Mouse (Mus musculus) brain, embryonic 14.5 days (tissue): ENCODE data around the gene Hps6. TPM values are rescaled to one million over a fixed set of nuclear protein-coding genes. Genes with fewer than 3 reads are reported as not detected.

Experiments used
- DNase-seq: peaks from one replicate; pipeline ENCODE4 v3.0.0-alpha.2; 2011; ENCODE audit warnings: low read depth
- CTCF ChIP-seq: fragments of 200-500 bp; IDR thresholded peaks from 2 replicates; pipeline ENCODE4 v1.5.1; 2012; ENCODE audit warnings: inconsistent platforms, mild to moderate bottlenecking, moderate library complexity, borderline replicate concordance; ENCODE audit not compliant: insufficient read depth, insufficient read length; ENCODE audit errors: extremely low read depth
- POLR2A ChIP-seq: fragments of 200-500 bp; IDR thresholded peaks from 2 replicates; pipeline ENCODE4 v1.6.1; 2012; ENCODE audit warnings: mild to moderate bottlenecking, inconsistent platforms, borderline replicate concordance; ENCODE audit not compliant: poor library complexity, insufficient read depth, insufficient read length, severe bottlenecking; ENCODE audit errors: extremely low read depth
- polyA plus RNA-seq: library from polyadenylated mRNA; depleted of rRNA; stranded (reverse); fragments of >200 nt; gene quantifications from 2 replicates; pipeline ENCODE4 v1.2.3, GENCODE M21; 2012; rRNA removed

Hps6 gene
- polyA plus RNA-seq, 1 experiment = 2.1 TPM

DNA sequence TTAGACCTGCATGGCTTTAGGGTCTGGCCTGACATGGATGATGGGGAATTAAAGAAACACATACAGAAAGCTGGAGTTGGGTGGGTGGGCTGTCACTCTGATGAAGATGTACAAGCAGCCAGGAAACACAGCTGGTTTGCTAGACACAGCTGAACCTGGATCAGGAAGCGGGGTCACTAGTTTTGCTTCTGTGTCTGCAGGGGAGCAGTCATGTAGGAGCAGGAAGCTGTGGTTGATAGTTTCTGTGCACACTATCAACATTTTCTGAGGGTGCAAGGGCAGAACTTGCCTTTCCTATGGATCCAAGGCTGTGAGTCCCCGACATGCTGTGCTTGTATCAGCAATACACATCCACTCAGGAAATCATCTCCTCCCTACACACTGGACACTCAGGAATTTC is 47.2 kb downstream of the Hps6 start:
- TF ChIP-seq CTCF = no peak
- TF ChIP-seq POLR2A = no peak
- DNase-seq = no peak

Other genes starting within 250 kb of the Hps6 start
- 125 and 156 TPM in 2 replicates for gene Mgea5, start 219.7 kb upstream of the Hps6 start, polyA plus RNA-seq
- gene Kcnip2, start 187.4 kb upstream of the Hps6 start, polyA plus RNA-seq = 9.0 and 10.2 TPM in 2 replicates
- gene Armh3, start 5.0 kb upstream of the Hps6 start, polyA plus RNA-seq = 19.6 and 22.0 TPM in 2 replicates
- gene Pprc1, start 41.4 kb downstream of the Hps6 start, polyA plus RNA-seq = 24.0 and 30.1 TPM in 2 replicates
- 404 and 531 TPM in 2 replicates for gene Ldb1, start 41.7 kb downstream of the Hps6 start, polyA plus RNA-seq
- 41.4 and 54.5 TPM in 2 replicates for gene Nolc1, start 72.4 kb downstream of the Hps6 start, polyA plus RNA-seq
- not detected in 2 replicates for gene Elovl3, start 128.4 kb downstream of the Hps6 start, polyA plus RNA-seq
- gene Pitx3, start 144.8 kb downstream of the Hps6 start, polyA plus RNA-seq = 2.6 and 2.7 TPM in 2 replicates
- gene Gbf1, start 149.0 kb downstream of the Hps6 start, polyA plus RNA-seq = 94.8 and 106 TPM in 2 replicates